Mouse (Mus musculus) heart, embryonic 14.5 days (tissue): ENCODE measurements around the gene Med13l. TPM values are rescaled to one million over a fixed set of nuclear protein-coding genes. Genes with fewer than 3 reads are reported as not detected.

ENCODE experiments used
- ATAC-seq: fragments of 200-750 bp; cut with Nextera tagmentation; 2 replicates; pipeline ENCODE4 v1.8.0; 2017; ENCODE audit warnings: low read depth, moderate TSS enrichment; ENCODE audit not compliant: insufficient number of reproducible peaks, insufficient read depth, low FRiP score
- H3K27ac ChIP-seq, 2 experiments: fragments of 200-500 bp in 1 of 2; fragments of 300-500 bp in 1 of 2; sonication (generic) in 1 of 2; replicated peaks in 1 of 2; 2 replicates each; pipeline ENCODE4 v1.5.1; 2012 to 2014; ENCODE audit warnings: low read depth in 2 of 2, low read length in 2 of 2, control low read depth in 1 of 2, mild to moderate bottlenecking in 1 of 2, mixed read lengths in 1 of 2; ENCODE audit not compliant: control insufficient read depth in 1 of 2, insufficient read depth in 1 of 2
- H3K27me3 ChIP-seq: fragments of 300-500 bp; sonication (generic); 2 replicates; pipeline ENCODE4 v1.6.1; 2014; ENCODE audit warnings: mild to moderate bottlenecking, low read length, control low read depth; ENCODE audit not compliant: control insufficient read depth, insufficient read depth
- H3K36me3 ChIP-seq: fragments of 300-500 bp; sonication (generic); 2 replicates; pipeline ENCODE4 v1.6.1; 2014; ENCODE audit warnings: mild to moderate bottlenecking, control low read depth, low read length, mixed read lengths; ENCODE audit not compliant: control insufficient read depth, insufficient read depth
- H3K4me1 ChIP-seq, 2 experiments: fragments of 200-500 bp in 1 of 2; fragments of 300-500 bp in 1 of 2; sonication (generic) in 1 of 2; 2 replicates each; pipeline ENCODE4 v1.6.1; 2012 to 2014; ENCODE audit warnings: low read length in 2 of 2, control low read depth in 1 of 2, mixed read lengths in 1 of 2; ENCODE audit not compliant: control insufficient read depth in 2 of 2, insufficient read depth in 2 of 2
- H3K4me2 ChIP-seq: fragments of 300-500 bp; sonication (generic); 2 replicates; pipeline ENCODE4 v1.6.1; 2014; ENCODE audit warnings: mild to moderate bottlenecking, low read length
- H3K4me3 ChIP-seq, 2 experiments: fragments of 200-500 bp in 1 of 2; fragments of 300-500 bp in 1 of 2; sonication (generic) in 1 of 2; 2 replicates each; pipeline ENCODE4 v1.5.1; 2012 to 2014; ENCODE audit warnings: low read length in 2 of 2, mild to moderate bottlenecking in 2 of 2, control low read depth in 1 of 2, low read depth in 1 of 2, moderate library complexity in 1 of 2; ENCODE audit not compliant: control insufficient read depth in 1 of 2, insufficient read depth in 1 of 2
- H3K9ac ChIP-seq: fragments of 300-500 bp; sonication (generic); 2 replicates; pipeline ENCODE4 v1.6.1; 2014; ENCODE audit warnings: mild to moderate bottlenecking, low read length
- H3K9me3 ChIP-seq: fragments of 300-500 bp; sonication (generic); 2 replicates; pipeline ENCODE4 v1.6.1; 2016; ENCODE audit warnings: low read length, control low read depth; ENCODE audit not compliant: control insufficient read depth
- WGBS: fragments of 180-500 bp; shearing (Covaris S2); extraction: QIAGEN DNeasy Blood & Tissue Kit; methylation state at CpG from one replicate; pipeline ENCODE4 v1.1.7; 2014; 5-methylcytosine and 5-hydroxymethylcytosine counted together
- polyA plus RNA-seq: library from polyadenylated mRNA; unstranded; fragments of >200 nt; fragmentation: Nextera tagmentation; extraction: Ambion mirVana; gene quantifications from 2 replicates; pipeline ENCODE4 v1.2.1, GENCODE M21; 2014

Med13l gene
- polyA plus RNA-seq, 1 experiment from 2014 or later, result 9.0 TPM

DNA sequence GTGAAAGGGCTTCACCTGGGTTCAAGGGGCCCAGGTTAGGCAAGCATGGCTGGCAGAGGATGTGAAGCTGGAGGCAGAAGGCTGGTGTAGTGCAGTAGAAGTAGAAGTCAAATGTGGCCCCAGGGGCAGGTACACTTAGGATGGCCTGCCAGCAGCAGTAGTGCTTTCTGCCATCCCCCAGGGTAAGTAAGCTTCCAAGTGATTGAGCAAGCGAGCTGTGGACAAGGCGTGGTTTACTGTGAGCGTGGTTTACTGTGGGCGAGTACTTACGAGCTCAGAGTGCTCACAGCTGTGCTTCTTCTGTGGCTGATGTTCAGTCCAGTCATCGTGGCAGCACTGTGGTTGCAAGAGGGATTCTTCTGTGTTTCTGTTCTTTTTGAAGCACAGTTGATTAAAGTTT is 103.5 kb downstream of the Med13l start:
- Histone ChIP-seq H3K9ac (no peak overlapping the region), H3K4me3 (no peak overlapping the region), H3K27me3 (no peaks in the 10 kb centered on the region), H3K9me3 (no peaks in the 10 kb centered on the region), H3K4me1 (peaks cover 16 to 49% of the 10 kb centered on the region in 2 experiments), H3K27ac (no peak overlapping the region), H3K36me3 (no peaks in the 10 kb centered on the region), H3K4me2 (no peak overlapping the region)
- ATAC-seq, result no peak
- 81% methylated on average over 6 of the region's 6 CpGs for WGBS

- peaks cover 18 to 47% of the 10 kb centered on the region in 2 experiments for H3K4me1 ChIP-seq
- 58% methylated on average over 8 of the region's 8 CpGs for WGBS
- H3K27ac ChIP-seq, result no peak overlapping the region
- no peaks in the 10 kb centered on the region for H3K27me3 ChIP-seq
- H3K36me3 ChIP-seq, result no peaks in the 10 kb centered on the region
- ATAC-seq, result no peak
- H3K9me3 ChIP-seq, result no peaks in the 10 kb centered on the region
- H3K9ac ChIP-seq, result no peak overlapping the region
- no peak overlapping the region for H3K4me2 ChIP-seq
- H3K4me3 ChIP-seq, result no peak overlapping the region
Measured at GRCm38 (mm10) chr5:118665023-118665422, 104.5 kb downstream of the Med13l start.

DNA sequence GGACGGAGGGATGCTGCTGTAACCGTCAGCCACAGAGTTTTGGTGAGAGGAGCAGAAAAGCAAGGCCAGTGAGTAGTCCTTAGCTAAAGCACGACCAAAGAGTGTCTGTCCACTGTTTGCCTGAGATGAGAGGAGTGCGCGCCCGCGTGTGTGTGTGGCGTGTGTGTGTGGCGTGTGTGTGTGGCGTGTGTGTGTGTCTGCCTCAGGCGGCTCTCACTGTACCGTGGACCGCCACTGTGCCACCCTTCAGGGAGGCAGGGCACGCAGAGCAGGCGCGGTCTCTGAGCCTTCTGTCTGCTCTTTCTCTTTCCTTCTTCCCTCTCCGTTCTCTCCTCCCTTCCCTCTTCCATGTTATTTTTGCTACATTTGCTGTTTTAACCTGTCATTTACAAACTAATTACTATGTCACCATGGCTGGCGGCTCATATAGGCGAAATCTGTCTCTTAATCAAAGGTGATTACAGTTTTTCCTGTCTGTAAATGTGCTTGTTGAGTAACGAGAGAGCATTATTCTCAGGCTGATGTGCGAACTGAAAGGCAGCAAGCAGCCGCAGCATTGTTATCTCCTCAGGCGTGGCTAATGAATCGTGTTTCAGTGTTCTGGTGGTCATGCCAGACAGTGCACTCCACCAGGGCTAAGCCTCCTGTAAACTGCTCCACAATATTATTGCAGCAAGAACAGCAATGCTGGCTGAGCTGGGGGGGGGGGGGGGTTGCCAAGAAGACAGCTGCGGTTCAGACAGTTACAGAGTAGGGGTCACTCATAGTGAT is 106.1 kb downstream of the Med13l start:
- Histone ChIP-seq H3K27ac (peak overlapping the region in 1 of 2 experiments; percentile 50; a peak in 1 of 4 replicates), H3K9ac (peak overlapping the region; percentile 53), H3K9me3 (no peaks in the 10 kb centered on the region), H3K4me3 (peak overlapping the region; percentile 17 to 31), H3K36me3 (no peaks in the 10 kb centered on the region), H3K4me2 (peak overlapping the region; percentile 70), H3K27me3 (no peaks in the 10 kb centered on the region), H3K4me1 (peaks cover 16 to 36% of the 10 kb centered on the region in 2 experiments)
- ATAC-seq, result peak; percentile 59; the same call in 1 of the 2 replicates
- 32% methylated on average over 25 of the region's 25 CpGs for WGBS

DNA sequence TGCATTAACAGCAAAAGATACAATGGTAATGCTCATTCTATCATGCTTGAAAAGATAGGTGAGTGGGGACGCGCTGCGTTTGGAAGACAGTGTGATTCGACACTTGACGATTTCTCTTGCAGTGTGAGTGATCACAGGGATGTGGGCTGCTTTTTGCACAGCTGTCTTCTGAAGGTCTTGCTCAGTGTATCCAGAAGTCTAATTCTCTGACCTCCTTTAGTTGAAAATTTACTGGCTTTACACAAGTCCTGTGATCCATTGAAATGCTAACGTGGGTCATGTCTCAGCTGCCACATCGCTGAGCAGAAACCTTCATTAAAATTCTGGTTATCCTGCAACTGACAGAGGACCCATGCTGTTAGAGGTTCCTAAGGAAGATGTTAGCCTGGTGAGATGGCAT is 107.4 kb downstream of the Med13l start:
- Histone ChIP-seq H3K4me2 (no peak overlapping the region), H3K9ac (no peak overlapping the region), H3K4me3 (no peak overlapping the region), H3K27me3 (no peaks in the 10 kb centered on the region), H3K36me3 (no peaks in the 10 kb centered on the region; the same call in 1 of the 2 replicates), H3K4me1 (peaks cover 18 to 37% of the 10 kb centered on the region in 2 experiments), H3K27ac (no peak overlapping the region), H3K9me3 (no peaks in the 10 kb centered on the region)
- ATAC-seq, result no peak
- 59% methylated on average over 7 of the region's 7 CpGs for WGBS

- Histone ChIP-seq H3K9ac (no peak overlapping the region), H3K4me1 (peaks cover 23 to 48% of the 10 kb centered on the region in 2 experiments)
- WGBS, result 36% methylated on average over 2 of the region's 2 CpGs
Measured at GRCm38 (mm10) chr5:118668931-118669330, 108.5 kb downstream of the Med13l start.

GRCm38 (mm10) chr5:118672111-118672510 is 111.6 kb downstream of the Med13l start:
- no peak overlapping the region for H3K27ac ChIP-seq
- no peaks in the 10 kb centered on the region for H3K27me3 ChIP-seq
- H3K9me3 ChIP-seq, result no peaks in the 10 kb centered on the region
- H3K4me1 ChIP-seq, result peaks cover 32 to 58% of the 10 kb centered on the region in 2 experiments
- no peak overlapping the region for H3K4me2 ChIP-seq
- no peak overlapping the region for H3K9ac ChIP-seq
- no peak for ATAC-seq
- no peaks in the 10 kb centered on the region; the same call in 1 of the 2 replicates for H3K36me3 ChIP-seq
- no peak overlapping the region for H3K4me3 ChIP-seq

More at GRCm38 (mm10) chr5:118668931-118669330, 108.5 kb downstream of the Med13l start:
- Histone ChIP-seq H3K27ac (no peak overlapping the region), H3K4me3 (no peak overlapping the region), H3K27me3 (no peaks in the 10 kb centered on the region), H3K9me3 (no peaks in the 10 kb centered on the region), H3K36me3 (no peaks in the 10 kb centered on the region; the same call in 1 of the 2 replicates), H3K4me2 (no peak overlapping the region)
- no peak for ATAC-seq

GRCm38 (mm10) chr5:118673859-118674258 is 113.4 kb downstream of the Med13l start:
- ATAC-seq, result no peak
- 58% methylated on average over 5 of the region's 5 CpGs for WGBS
- Histone ChIP-seq H3K4me2 (no peak overlapping the region), H3K36me3 (no peaks in the 10 kb centered on the region; the same call in 1 of the 2 replicates), H3K27me3 (no peaks in the 10 kb centered on the region), H3K9ac (no peak overlapping the region; the same call in 1 of the 2 replicates), H3K4me3 (no peak overlapping the region), H3K9me3 (no peaks in the 10 kb centered on the region), H3K27ac (peak overlapping the region; percentile 58 to 60; a peak in 3 of 4 replicates), H3K4me1 (peaks cover 31 to 57% of the 10 kb centered on the region in 2 experiments)
